Mouse (Mus musculus) lung, adult 2 months (tissue): ENCODE measurements around the gene Arf5.

Source experiments
- CTCF ChIP-seq: fragments of 200-500 bp; IDR thresholded peaks from 2 replicates; pipeline ENCODE4 v1.5.1; 2011; ENCODE audit warnings: mild to moderate bottlenecking, low read length, control low read depth; ENCODE audit not compliant: insufficient read depth
- POLR2A ChIP-seq: fragments of 200-500 bp; IDR thresholded peaks from 2 replicates; pipeline ENCODE4 v1.6.1; 2011; ENCODE audit warnings: low read depth, mild to moderate bottlenecking, control low read depth, low read length, borderline replicate concordance; ENCODE audit errors: extremely low read depth

- TF ChIP-seq CTCF, result no peak
- no peak for TF ChIP-seq POLR2A
Observed at GRCm38 (mm10) chr6:28422651-28423290, 589 bp upstream of the Arf5 start.
